Mouse (Mus musculus): ENCODE data around the gene Txk.

GRCm38 (mm10) chr5:72769841-72770240, 17.3 kb upstream of the Txk start:
- TF ChIP-seq HCFC1 (IDR thresholded peaks at IDR 0.05; ENCODE audit: borderline replicate concordance, insufficient read depth, low read length) = no peak
- no peak for TF ChIP-seq ZC3H11A (IDR thresholded peaks at IDR 0.05; ENCODE audit: borderline replicate concordance, low read depth, low read length)
